Mouse (Mus musculus) megakaryocyte, embryonic 14.5 days (primary cell): ENCODE results near the gene Lrrc3.

Experiments used
- FLI1 ChIP-seq: IDR thresholded peaks from 2 replicates; pipeline ENCODE4 v1.6.1; 2012; ENCODE audit warnings: low read length, inconsistent platforms, mixed read lengths
- GATA1 ChIP-seq: IDR thresholded peaks from 3 replicates; pipeline ENCODE4 v1.6.1; 2012; ENCODE audit warnings: mixed read lengths, low read length, inconsistent platforms, borderline replicate concordance

DNA sequence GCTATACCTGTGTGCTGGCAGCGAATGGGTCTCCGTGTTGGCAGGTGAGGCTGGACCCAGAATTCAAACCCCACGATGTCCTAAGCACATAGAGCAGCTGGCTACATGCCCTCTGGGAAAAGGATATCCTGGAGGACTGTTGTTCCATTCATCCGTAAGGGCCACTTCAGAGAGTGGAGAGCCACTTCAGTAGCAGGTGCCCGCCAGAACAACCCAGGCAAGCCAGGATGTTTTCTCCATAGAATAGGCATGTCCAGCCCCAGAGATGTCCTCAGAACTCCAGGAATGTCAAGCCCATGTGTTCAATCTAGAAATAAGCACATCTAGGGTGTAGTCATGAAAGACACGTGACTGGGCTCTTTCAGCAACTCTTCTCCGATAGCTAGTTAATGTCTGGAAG is 32.7 kb downstream of the Lrrc3 start:
- TF ChIP-seq FLI1 = no peak
- TF ChIP-seq GATA1 = no peak
